Mouse (Mus musculus): ENCODE measurements around the gene Cpne6. TPM values are rescaled to one million over a fixed set of nuclear protein-coding genes. Genes with fewer than 3 reads are reported as not detected.

The Cpne6 gene
- polyA plus RNA-seq, 1 experiment from 2014 or later: 0.60 TPM

GRCm38 (mm10) chr14:55527940-55528339, 17.7 kb downstream of the Cpne6 start:
- ATAC-seq (ENCODE audit: insufficient number of reproducible peaks, insufficient read depth, low FRiP score, low TSS enrichment, low read depth): no peak
- no peak overlapping the region for H3K9ac ChIP-seq
- no peak overlapping the region for H3K4me3 ChIP-seq
- no peak overlapping the region for H3K27ac ChIP-seq
- peaks cover 28% of the 10 kb centered on the region for H3K27me3 ChIP-seq
- H3K36me3 ChIP-seq: no peaks in the 10 kb centered on the region
- H3K4me2 ChIP-seq: no peak overlapping the region
- 21% methylated on average over 3 of the region's 3 CpGs for WGBS
- H3K4me1 ChIP-seq: no peaks in the 10 kb centered on the region
- no peaks in the 10 kb centered on the region for H3K9me3 ChIP-seq

- H3K4me2 ChIP-seq: no peak overlapping the region
- peaks cover 11% of the 10 kb centered on the region for H3K4me1 ChIP-seq
- 50% methylated on average over 6 of the region's 6 CpGs for WGBS
- H3K27ac ChIP-seq: no peak overlapping the region
- H3K9me3 ChIP-seq: no peaks in the 10 kb centered on the region
- H3K4me3 ChIP-seq: no peak overlapping the region
- no peak for ATAC-seq (ENCODE audit: insufficient number of reproducible peaks, insufficient read depth, low FRiP score, low TSS enrichment, low read depth)
- no peaks in the 10 kb centered on the region for H3K36me3 ChIP-seq
- no peak overlapping the region for H3K9ac ChIP-seq
- H3K27me3 ChIP-seq: 0 out of 2 replicates have a peak, but pooled peaks cover 2% of the 10 kb centered on the region
Measured at GRCm38 (mm10) chr14:55536116-55536745, 26.0 kb downstream of the Cpne6 start.

GRCm38 (mm10) chr14:55540067-55540786, 30.0 kb downstream of the Cpne6 start, which contains the start of gene Pck2:
Gene Pck2, plus strand, starts transcription at chr14:55540266.
- peak within 1 kb of the TSS; percentile 61 for H3K4me3 ChIP-seq
- peak within 1 kb of the TSS; percentile 82 for H3K4me2 ChIP-seq
- H3K9me3 ChIP-seq: no peaks in the 10 kb centered on the region
- peaks cover 19% of the 10 kb centered on the region for H3K4me1 ChIP-seq
- WGBS: 0% methylated on average over 32 of the region's 32 CpGs
- peaks cover 20% of the 10 kb centered on the region for H3K36me3 ChIP-seq
- peak within 1 kb of the TSS; percentile 83 for H3K9ac ChIP-seq
- H3K27me3 ChIP-seq: 0 out of 2 replicates have a peak, but pooled peaks cover 2% of the 10 kb centered on the region
- peak; percentile 85 for ATAC-seq (ENCODE audit: insufficient number of reproducible peaks, insufficient read depth, low FRiP score, low TSS enrichment, low read depth)
- H3K27ac ChIP-seq: peak within 1 kb of the TSS; percentile 91

GRCm38 (mm10) chr14:55540787-55541321, 30.6 kb downstream of the Cpne6 start:
- Histone ChIP-seq H3K27ac (peak overlapping the region; percentile 91), H3K36me3 (peaks cover 26% of the 10 kb centered on the region), H3K27me3 (0 out of 2 replicates have a peak, but pooled peaks cover 2% of the 10 kb centered on the region), H3K4me2 (peak overlapping the region; percentile 82), H3K4me3 (peak overlapping the region; percentile 61), H3K9ac (peak overlapping the region; percentile 83), H3K4me1 (peaks cover 19% of the 10 kb centered on the region), H3K9me3 (no peaks in the 10 kb centered on the region)
- 2% methylated on average over 10 of the region's 10 CpGs for WGBS
- peak; percentile 53 for ATAC-seq (ENCODE audit: insufficient number of reproducible peaks, insufficient read depth, low FRiP score, low TSS enrichment, low read depth)

GRCm38 (mm10) chr14:55542268-55542667, 32.0 kb downstream of the Cpne6 start:
- H3K9me3 ChIP-seq: no peaks in the 10 kb centered on the region
- H3K4me3 ChIP-seq: no peak overlapping the region
- no peak overlapping the region for H3K9ac ChIP-seq
- WGBS: 96% methylated on average over 12 of the region's 12 CpGs
- no peak for ATAC-seq (ENCODE audit: insufficient number of reproducible peaks, insufficient read depth, low FRiP score, low TSS enrichment, low read depth)
- H3K4me1 ChIP-seq: peaks cover 19% of the 10 kb centered on the region
- H3K4me2 ChIP-seq: no peak overlapping the region
- H3K27ac ChIP-seq: no peak overlapping the region
- peaks cover 38% of the 10 kb centered on the region for H3K36me3 ChIP-seq
- 0 out of 2 replicates have a peak, but pooled peaks cover 2% of the 10 kb centered on the region for H3K27me3 ChIP-seq

GRCm38 (mm10) chr14:55544334-55544733, 34.1 kb downstream of the Cpne6 start:
- Histone ChIP-seq H3K4me3 (no peak overlapping the region), H3K27me3 (no peaks in the 10 kb centered on the region), H3K27ac (no peak overlapping the region), H3K9ac (no peak overlapping the region), H3K4me1 (peaks cover 19% of the 10 kb centered on the region), H3K4me2 (no peak overlapping the region), H3K9me3 (no peaks in the 10 kb centered on the region), H3K36me3 (peaks cover 57% of the 10 kb centered on the region)
- no peak for ATAC-seq (ENCODE audit: insufficient number of reproducible peaks, insufficient read depth, low FRiP score, low TSS enrichment, low read depth)
- 85% methylated on average over 9 of the region's 9 CpGs for WGBS

- Histone ChIP-seq H3K27me3 (no peaks in the 10 kb centered on the region), H3K36me3 (peaks cover 39% of the 10 kb centered on the region), H3K9ac (no peak overlapping the region), H3K4me2 (no peak overlapping the region), H3K9me3 (no peaks in the 10 kb centered on the region), H3K4me1 (no peaks in the 10 kb centered on the region), H3K4me3 (no peak overlapping the region), H3K27ac (no peak overlapping the region)
- ATAC-seq (ENCODE audit: insufficient number of reproducible peaks, insufficient read depth, low FRiP score, low TSS enrichment, low read depth): no peak
- 87% methylated on average over 6 of the region's 6 CpGs for WGBS
Measured at GRCm38 (mm10) chr14:55550191-55550590, 39.9 kb downstream of the Cpne6 start.

GRCm38 (mm10) chr14:55551347-55551746, 41.1 kb downstream of the Cpne6 start:
- Histone ChIP-seq H3K4me2 (no peak overlapping the region), H3K27ac (no peak overlapping the region), H3K9me3 (no peaks in the 10 kb centered on the region), H3K9ac (no peak overlapping the region), H3K4me3 (no peak overlapping the region), H3K4me1 (no peaks in the 10 kb centered on the region), H3K36me3 (peaks cover 28% of the 10 kb centered on the region), H3K27me3 (no peaks in the 10 kb centered on the region)
- no peak for ATAC-seq (ENCODE audit: insufficient number of reproducible peaks, insufficient read depth, low FRiP score, low TSS enrichment, low read depth)
- WGBS: 71% methylated on average over 5 of the region's 5 CpGs

- H3K27me3 ChIP-seq: no peaks in the 10 kb centered on the region
- no peaks in the 10 kb centered on the region for H3K9me3 ChIP-seq
- no peak for ATAC-seq (ENCODE audit: insufficient number of reproducible peaks, insufficient read depth, low FRiP score, low TSS enrichment, low read depth)
- H3K4me1 ChIP-seq: 0 out of 2 replicates have a peak, but pooled peaks cover under 1% of the 10 kb centered on the region
- H3K36me3 ChIP-seq: peaks cover 25% of the 10 kb centered on the region
- WGBS: 90% methylated on average over 8 of the region's 8 CpGs
- H3K9ac ChIP-seq: no peak overlapping the region
- no peak overlapping the region for H3K4me2 ChIP-seq
- no peak overlapping the region for H3K4me3 ChIP-seq
- H3K27ac ChIP-seq: no peak overlapping the region
Measured at GRCm38 (mm10) chr14:55551794-55552193, 41.5 kb downstream of the Cpne6 start.

- H3K4me2 ChIP-seq: no peak overlapping the region
- 0 out of 2 replicates have a peak, but pooled peaks cover 5% of the 10 kb centered on the region for H3K4me1 ChIP-seq
- no peak overlapping the region for H3K4me3 ChIP-seq
- H3K27ac ChIP-seq: no peak overlapping the region
- H3K9me3 ChIP-seq: no peaks in the 10 kb centered on the region
- no peak for ATAC-seq (ENCODE audit: insufficient number of reproducible peaks, insufficient read depth, low FRiP score, low TSS enrichment, low read depth)
- no peaks in the 10 kb centered on the region for H3K27me3 ChIP-seq
- no peaks in the 10 kb centered on the region for H3K36me3 ChIP-seq
- H3K9ac ChIP-seq: no peak overlapping the region
Measured at GRCm38 (mm10) chr14:55554635-55555034, 44.4 kb downstream of the Cpne6 start.

GRCm38 (mm10) chr14:55555788-55556187, 45.5 kb downstream of the Cpne6 start:
- H3K4me2 ChIP-seq: no peak overlapping the region
- 85% methylated on average over 3 of the region's 3 CpGs for WGBS
- H3K4me3 ChIP-seq: no peak overlapping the region
- H3K36me3 ChIP-seq: no peaks in the 10 kb centered on the region
- ATAC-seq (ENCODE audit: insufficient number of reproducible peaks, insufficient read depth, low FRiP score, low TSS enrichment, low read depth): no peak
- H3K9me3 ChIP-seq: no peaks in the 10 kb centered on the region
- H3K27ac ChIP-seq: no peak overlapping the region
- no peaks in the 10 kb centered on the region for H3K27me3 ChIP-seq
- 0 out of 2 replicates have a peak, but pooled peaks cover 5% of the 10 kb centered on the region for H3K4me1 ChIP-seq
- H3K9ac ChIP-seq: no peak overlapping the region

Measured in embryonic facial prominence, embryonic 13.5 days (tissue).